Mouse (Mus musculus) kidney, adult 8-10 months (tissue): ENCODE results near the gene AC124502.3.
A peak's percentile ranks its signal among the peaks of the same experiment; 100 is the strongest.

Experiments
- DNase-seq, 2 experiments: peaks; one replicate each; pipeline ENCODE4 v3.0.0; 2022

The AC124502.3 gene

DNA sequence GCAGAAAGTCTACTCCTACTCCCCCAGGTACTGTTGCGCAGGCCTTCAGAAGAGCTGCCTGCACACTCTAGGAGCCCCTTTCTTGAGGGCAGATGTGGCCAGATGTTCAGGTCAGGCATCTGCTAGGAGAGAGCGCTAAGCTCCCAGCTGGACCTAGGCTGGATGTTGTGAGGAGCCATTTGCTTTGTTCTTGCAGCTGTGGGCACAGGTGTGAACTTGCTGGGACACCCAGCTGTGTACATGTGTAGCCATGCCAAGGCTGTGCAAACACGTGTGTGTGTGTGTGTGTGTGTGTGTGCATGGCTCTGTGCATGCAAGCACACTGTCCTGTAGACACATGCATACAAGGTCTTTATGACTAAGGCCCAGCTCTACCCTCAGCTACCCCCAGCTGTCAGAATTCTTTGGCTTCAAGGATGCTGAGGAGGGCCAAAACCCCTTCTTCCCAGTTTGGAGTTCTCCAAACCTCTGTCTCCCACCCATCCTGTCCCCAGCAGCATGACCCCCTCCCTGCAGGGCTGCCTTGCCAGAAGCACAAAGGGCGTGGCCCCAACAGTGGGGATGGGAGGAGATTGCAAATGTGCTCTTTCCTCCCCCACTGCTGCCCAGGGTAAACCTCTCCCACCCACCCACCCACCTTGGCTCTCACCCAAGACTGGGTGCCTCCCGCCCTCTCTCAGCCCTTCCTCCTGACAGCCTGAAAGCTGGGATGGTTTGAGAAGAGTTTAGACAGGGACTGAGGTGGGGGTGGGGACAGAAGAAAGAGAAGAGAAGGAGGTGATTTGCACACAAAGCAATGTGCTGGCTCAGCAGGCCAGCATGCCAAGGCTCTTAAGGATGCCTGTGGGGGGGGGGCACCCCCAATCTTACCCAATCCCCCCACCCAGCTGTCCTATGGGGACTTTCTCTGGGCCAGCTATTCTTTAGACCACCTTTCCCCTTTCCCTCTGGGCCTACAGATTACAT lies 22.0 kb downstream of the AC124502.3 start:
- no peak for DNase-seq

- no peak for DNase-seq
Measured at GRCm38 (mm10) chr19:5062041-5062440, 23.4 kb downstream of the AC124502.3 start.

- DNase-seq: no peak
Measured at GRCm38 (mm10) chr19:5062446-5062845, 23.8 kb downstream of the AC124502.3 start.

- DNase-seq: no peak
Measured at GRCm38 (mm10) chr19:5065104-5065503, 26.4 kb downstream of the AC124502.3 start.

GRCm38 (mm10) chr19:5067040-5067799 lies 28.5 kb downstream of the AC124502.3 start:
- no peak for DNase-seq

DNA sequence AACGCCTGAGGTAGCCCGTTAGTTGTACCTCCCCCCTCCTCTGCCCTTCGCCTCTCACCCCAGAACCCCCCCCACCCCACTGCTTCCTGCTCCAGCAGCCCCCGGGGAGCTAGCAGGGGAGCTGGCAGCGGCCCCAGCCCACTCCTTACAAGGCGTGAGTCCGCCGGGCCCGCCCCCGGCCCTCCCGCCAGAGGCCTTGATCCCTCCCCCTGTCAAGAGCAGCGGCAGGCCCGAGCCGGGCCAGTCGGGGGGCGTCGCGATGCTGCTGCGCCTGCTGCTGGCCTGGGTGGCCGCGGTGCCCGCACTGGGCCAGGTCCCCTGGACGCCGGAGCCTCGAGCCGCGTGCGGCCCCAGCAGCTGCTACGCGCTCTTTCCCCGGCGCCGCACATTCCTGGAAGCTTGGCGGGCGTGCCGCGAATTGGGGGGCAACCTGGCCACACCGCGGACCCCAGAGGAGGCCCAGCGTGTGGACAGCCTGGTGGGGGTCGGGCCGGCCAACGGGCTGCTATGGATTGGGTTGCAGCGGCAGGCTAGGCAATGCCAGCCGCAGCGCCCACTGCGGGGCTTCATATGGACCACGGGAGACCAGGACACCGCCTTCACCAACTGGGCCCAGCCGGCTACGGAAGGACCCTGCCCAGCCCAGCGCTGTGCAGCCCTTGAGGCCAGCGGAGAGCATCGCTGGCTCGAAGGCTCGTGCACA lies 29.3 kb downstream of the AC124502.3 start, which contains the start of gene Cd248:
Cd248 (plus strand) TSS at position 212 of the 703 bp plus-strand sequence.
- peak in 1 of 2 experiments; percentile 49 for DNase-seq

DNA sequence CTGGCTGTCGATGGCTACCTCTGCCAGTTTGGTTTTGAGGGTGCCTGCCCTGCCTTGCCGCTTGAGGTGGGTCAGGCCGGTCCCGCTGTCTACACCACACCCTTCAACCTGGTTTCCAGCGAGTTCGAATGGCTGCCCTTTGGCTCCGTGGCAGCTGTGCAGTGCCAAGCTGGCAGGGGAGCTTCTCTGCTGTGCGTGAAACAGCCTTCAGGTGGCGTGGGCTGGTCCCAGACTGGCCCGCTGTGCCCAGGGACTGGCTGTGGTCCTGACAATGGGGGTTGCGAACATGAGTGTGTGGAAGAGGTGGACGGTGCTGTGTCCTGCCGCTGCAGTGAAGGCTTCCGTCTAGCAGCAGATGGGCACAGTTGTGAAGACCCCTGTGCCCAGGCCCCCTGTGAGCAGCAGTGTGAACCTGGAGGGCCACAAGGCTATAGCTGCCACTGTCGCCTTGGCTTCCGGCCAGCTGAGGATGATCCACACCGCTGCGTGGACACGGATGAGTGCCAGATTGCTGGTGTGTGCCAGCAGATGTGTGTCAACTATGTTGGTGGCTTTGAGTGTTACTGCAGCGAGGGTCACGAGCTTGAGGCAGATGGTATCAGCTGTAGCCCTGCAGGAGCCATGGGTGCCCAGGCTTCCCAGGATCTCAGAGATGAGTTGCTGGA lies 30.0 kb downstream of the AC124502.3 start:
- no peak for DNase-seq

DNA sequence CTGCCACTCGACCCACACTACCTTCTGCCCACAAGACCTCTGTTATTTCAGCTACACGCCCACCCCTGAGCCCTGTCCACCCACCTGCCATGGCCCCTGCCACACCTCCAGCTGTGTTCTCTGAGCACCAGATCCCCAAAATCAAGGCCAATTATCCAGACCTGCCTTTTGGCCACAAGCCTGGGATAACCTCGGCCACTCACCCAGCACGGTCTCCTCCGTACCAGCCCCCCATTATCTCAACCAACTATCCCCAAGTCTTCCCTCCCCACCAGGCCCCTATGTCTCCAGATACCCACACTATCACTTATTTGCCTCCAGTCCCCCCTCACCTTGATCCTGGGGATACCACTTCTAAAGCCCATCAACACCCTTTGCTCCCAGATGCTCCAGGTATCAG lies 30.8 kb downstream of the AC124502.3 start:
- DNase-seq: no peak

DNA sequence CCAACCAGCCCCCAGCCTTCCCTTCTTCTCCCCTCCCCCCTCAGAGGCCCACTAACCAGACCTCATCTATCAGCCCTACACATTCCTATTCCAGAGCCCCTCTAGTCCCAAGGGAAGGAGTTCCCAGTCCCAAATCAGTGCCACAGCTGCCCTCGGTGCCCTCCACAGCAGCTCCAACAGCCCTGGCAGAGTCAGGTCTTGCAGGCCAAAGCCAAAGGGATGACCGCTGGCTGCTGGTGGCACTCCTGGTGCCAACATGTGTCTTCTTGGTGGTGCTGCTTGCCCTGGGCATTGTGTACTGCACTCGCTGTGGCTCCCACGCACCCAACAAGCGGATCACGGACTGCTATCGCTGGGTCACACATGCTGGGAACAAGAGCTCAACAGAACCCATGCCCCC lies 31.3 kb downstream of the AC124502.3 start:
- DNase-seq: no peak

- DNase-seq: no peak
Measured at GRCm38 (mm10) chr19:5071077-5071476, 32.4 kb downstream of the AC124502.3 start.

DNA sequence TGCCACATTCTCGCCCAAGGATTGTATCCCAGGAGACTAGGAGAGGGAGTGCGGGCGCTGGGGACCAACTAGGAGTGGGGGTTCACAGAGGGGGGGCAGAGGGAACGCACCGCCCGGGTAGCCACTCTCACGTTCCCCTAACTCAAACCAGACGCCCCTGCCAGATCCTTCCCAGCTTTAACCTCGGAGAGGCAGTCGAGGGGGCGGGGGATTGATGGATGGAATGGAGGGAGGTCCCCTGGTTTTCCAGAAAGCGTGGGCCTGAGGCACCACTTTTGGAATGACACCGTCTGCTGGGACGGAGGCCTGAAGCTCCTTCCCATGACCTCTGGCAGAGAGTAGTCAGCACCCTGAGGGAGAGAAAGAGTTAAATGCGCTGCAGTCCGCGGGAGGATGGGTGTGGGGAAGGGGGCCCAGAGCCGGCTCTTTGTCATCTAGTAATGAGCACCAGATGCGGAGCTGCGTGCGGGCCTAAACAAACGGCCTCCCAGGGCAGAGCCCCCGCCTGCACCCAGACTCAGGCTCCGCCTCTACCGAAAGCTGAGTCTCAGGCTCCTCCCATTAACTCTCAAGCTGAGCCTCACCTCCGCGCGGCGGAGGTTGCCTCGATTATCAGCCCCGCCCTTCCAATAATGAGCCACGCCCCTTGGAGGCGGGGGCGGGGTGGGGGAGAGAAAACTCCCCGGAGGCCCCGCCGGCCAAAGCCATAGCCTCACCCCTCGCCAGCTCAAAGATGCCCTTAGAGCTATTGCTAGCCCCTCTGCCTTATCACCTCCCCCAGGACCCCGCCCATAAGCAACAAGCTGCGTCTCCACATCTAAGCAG lies 33.1 kb downstream of the AC124502.3 start:
- peak; percentile 72 to 79 for DNase-seq

- DNase-seq: no peak
Measured at GRCm38 (mm10) chr19:5072389-5073019, 33.8 kb downstream of the AC124502.3 start.

GRCm38 (mm10) chr19:5073028-5073427 lies 34.3 kb downstream of the AC124502.3 start:
- DNase-seq: peak in 1 of 2 experiments; percentile 64

- DNase-seq: no peak
Measured at GRCm38 (mm10) chr19:5073518-5073917, 34.8 kb downstream of the AC124502.3 start.

GRCm38 (mm10) chr19:5079279-5079678 lies 40.6 kb downstream of the AC124502.3 start:
- DNase-seq: no peak

DNA sequence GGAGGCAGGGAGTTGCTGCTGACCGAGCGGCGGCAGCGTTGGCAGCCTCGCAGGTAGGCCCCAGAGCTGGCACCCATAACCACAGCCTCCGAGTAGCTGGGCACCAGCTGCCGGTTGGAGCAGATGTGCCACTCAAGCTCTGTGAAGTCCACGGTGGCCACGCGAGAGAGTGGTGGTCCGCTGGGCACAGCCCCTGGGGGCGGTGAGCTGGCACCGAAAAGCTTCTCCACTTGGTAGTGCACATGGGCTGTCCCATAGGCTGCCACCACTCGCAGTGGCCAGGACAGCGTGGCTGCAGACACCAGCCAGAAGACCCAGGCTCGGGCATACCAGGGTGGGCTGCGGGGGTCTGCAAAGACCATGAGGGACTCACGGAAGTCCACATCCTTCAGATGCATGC lies 43.3 kb downstream of the AC124502.3 start:
- no peak for DNase-seq

GRCm38 (mm10) chr19:5082596-5082995 lies 43.9 kb downstream of the AC124502.3 start:
- no peak for DNase-seq

GRCm38 (mm10) chr19:5083961-5084833 lies 45.5 kb downstream of the AC124502.3 start:
- no peak for DNase-seq

GRCm38 (mm10) chr19:5084834-5085144 lies 46.1 kb downstream of the AC124502.3 start:
- no peak for DNase-seq
